Mouse (Mus musculus): Measurements from ENCODE around the gene Phf14.
"Not testable (repeated sequence)": the region's sequence is repeated elsewhere in the genome, so short reads cannot be mapped to it uniquely, and the experiment has no call there.

Gene Phf14

DNA sequence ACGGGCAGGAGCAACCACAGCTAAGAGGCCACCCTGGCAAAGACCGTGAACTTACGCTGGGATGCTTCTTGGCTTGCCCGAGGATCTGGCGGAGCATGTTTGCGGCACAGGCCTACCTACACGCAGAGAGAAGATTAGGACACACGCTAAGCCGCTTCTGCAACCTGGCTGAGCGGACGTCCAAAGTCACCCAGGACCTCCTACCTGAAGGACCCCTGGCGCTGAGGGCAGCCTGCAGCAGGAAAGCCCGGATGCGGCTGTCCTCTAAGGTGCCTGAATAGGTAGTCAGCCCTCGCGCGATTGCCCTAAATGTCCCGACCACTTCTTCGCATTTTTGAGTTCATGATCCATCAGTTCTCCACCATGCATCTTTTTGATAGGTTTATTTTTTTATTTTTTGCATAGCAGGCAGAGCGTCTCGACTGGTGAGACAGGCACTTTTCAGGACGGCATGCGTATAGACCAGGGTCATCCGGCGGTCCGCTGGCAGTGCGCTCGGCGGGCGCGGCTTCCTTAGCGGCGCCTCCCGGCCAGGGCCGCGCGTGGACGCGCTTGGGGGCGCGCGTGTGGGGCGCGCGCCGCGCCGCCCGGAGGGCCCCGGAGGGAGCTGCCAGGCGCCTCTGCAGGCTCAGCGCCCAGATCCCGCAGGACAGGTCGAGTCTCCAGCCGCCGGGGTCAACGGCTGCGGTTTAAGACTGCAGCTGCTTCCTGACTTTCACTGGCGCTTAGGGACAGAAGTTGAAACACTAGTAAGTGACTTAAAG lies at the start of gene Phf14, which contains the start of gene Ndufa4:
TSS of gene Phf14 (plus strand) at position 541 of the 764 bp plus-strand sequence.
TSS of gene Ndufa4 (minus strand) at position 229 of the 764 bp plus-strand sequence.
- DNase-seq (ENCODE audit: low spot score in 2 of 2): peak; percentile 93

DNA sequence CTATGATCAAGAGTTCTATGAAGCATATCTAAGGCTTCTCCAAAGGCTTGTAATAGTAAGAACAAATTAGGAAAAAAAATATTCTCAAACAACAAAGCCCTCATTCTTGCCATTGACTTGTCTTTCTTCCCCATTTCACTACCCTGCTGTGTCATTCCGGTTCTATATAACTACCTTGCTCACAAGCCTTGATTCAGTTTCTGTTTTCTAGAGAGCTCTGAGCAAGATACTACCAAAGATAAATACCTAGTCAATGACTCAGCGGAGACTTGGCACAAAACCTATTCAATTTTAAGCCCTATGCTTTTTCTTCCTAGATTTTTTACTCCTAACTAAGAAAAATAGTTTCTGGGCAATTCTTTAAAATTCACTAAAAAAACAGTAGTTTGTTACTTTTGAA lies 32.2 kb upstream of the Phf14 start:
- DNase-seq (ENCODE audit: low spot score in 2 of 2): not testable (repeated sequence)

DNA sequence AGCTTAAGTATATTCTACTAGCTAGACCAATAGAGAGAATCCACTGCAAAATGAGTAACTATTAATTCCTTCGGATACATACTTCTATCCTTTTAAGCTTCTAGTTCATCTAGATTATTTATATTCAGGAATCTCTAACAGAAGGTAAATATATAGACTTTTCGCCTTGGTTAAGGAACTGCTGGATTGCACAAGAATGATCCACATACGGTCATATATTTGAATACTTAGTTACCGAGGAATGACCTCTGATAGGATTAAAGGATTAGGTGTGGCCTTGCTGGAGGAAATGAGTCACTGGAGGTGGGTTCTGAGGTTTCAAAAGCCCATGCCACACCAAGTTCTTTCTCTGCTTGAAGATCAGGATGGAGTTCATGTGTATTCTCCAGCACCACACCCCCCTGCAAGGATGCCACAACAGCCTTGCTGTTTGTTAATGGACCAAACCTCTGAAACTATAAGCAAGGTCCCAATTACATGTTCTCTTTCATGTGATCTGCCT lies 6.7 kb upstream of the Phf14 start:
- DNase-seq (ENCODE audit: low spot score in 2 of 2): no peak

DNA sequence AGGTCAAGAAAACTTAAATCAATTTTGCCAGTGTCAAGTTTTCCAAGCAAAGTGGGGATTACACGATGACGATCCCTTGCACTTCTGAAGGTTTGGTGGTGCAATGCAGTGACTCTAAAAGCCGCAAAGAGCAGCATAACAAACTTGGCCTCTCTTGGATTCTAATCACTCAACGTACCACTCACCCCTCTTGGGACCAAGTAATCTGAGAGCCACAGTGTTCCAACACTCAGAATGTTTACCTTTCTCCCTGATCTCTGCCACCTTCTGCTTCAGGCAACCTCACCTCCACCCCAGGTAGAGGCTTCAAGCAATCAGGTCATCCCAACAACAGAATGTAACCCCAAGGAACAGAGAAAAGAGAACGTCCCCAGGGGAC lies 730 bp upstream of the Phf14 start:
- no peak for DNase-seq (ENCODE audit: low spot score in 2 of 2)

DNA sequence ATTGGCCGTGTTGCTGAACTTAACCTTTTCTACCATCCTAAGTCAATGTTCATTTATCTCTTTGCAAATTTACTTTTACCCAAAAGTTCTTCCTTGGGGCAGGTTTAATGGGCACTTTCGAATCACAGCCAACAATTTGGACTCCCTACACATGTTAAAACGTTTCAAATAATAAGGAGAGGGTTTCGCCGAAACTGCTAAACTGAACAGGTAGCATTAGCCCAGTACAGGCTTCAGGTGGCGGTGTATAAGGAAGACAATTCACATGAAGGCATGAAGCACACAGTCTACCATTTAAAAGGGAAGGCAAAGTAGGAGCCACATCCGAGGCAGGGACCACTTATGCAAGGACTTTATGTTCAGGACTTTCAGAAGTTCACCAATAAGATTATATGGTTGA lies 561 bp downstream of the Phf14 start:
- DNase-seq (ENCODE audit: low spot score in 2 of 2): no peak

DNA sequence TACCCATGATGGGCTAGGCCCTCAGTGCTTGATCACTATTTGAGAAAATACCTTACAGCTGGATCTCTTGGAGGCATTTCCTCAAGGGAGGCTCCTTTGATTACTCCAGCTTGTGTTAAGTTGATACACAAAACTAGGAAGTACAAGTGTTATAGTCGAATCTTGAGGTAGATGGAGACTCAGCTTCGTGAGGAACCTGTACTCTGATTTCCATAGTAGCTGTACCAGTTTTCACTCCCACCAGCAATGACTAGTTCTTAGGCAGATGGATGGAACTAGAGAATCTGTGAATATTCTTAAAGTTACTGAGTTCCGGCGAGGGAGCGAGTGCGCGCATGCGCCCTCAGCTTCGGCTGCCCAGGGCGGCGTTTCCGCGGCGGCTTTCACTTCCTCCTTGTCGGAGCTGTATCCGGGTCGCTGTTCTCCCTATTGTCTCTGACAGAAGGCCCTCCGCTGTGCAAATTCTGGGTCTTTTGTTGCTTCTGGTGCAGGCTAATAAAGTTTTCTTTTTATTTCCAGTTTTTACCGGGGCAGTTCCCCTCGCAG lies 18.0 kb downstream of the Phf14 start:
- peak; percentile 70 to 82 for DNase-seq (ENCODE audit: low spot score in 2 of 2)

DNA sequence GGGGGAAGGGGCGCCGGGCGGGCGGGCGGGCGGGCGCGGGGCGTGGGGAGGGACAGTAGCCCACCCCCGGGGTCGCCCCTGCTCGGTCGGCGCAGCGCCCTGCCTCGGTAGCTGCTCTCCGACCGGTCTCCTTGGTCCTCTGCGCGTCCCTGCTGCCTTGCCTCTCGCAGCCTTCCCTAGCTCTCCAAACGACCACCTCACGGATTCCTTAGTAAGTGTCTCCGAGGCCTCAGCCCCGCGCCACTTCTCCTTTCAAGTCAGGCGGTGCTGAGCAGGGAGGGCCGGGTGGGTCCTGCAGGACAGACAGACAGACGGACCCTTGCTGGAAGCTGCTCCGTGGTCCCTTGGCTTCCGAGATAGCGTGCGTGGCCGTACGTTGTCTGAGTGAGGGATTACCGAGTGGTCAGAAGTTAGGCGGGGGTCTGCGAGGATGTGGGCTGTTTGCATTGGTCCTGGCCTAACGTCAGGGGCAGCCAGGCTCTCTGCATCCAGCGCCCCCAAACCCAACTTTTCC lies 18.5 kb downstream of the Phf14 start:
- peak; percentile 8 to 14 for DNase-seq (ENCODE audit: low spot score in 2 of 2)

DNA sequence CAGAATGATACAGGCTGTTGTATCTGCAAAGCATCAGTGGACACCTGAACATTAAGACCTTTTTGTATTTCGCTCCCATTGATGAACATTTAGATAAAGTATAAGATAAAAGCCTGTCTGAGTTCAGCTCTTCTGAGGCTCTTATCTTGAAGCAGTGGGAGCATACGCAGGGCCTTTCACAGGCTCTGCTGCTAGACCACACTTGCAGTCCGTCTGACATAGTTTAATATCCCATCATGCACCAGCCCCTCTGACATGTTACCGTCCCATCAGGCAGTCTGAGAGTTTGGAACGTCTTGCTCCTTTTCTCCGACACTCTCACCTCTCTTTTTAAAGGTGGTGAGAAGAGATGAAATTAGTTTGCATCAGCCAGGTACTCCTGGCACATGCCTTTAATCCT lies 19.9 kb downstream of the Phf14 start:
- no peak for DNase-seq (ENCODE audit: low spot score in 2 of 2)

DNA sequence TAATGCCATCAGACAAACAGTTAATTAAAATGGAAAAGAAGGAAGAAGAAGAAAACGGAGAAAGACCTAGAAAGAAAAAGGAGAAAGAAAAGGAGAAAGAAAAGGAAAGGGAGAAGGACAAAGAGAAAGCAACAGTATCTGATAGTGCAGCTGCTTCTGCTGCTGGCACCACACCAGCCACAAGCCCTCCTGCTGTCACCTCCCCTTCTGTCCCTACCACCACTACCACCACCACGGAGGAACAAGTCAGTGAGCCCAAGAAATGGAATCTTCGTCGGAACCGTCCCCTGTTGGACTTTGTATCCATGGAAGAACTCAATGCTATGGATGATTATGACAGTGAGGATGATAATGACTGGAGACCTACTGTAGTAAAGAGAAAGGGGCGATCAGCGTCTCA lies 25.8 kb downstream of the Phf14 start:
- no peak for DNase-seq (ENCODE audit: low spot score in 2 of 2)

DNA sequence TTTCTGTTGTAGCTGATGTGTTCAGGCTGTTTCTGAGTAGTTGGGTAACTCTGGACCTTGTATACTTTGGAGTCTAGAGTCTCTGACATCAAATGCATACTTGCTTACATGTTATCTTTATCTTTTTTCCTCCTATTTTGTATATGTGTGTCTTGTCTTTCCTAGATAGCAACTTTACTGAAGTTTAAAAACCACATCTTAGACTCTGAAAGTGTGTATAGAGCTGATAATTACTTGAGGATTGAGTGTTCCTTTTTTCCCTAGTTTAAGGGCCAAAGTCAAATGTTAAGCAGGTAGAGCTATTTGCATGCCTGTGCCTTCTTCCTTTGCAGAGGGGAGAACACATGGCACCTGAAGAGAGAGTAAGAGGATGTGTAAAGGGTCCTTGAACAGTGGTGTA lies 33.3 kb downstream of the Phf14 start:
- no peak for DNase-seq (ENCODE audit: low spot score in 2 of 2)

DNA sequence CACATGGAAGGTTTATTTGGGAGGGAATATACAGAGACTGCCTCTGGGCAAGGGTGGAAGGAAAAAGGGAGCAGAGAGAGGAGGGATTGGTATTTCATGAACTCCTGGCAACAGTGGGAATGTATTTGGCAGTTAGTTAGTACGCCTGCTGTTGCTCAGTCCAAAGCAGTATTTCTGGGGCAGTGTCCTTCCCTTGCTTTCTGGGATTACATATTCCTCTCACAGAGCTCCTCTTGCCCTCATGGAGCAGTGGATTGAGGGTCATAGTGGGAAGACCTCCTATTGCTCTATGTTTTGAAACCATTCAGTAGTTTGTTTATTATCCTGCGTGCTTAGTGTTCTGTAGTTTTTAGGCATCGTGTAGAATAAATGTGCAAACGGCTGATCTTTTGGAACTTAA lies 34.5 kb downstream of the Phf14 start:
- no peak for DNase-seq (ENCODE audit: low spot score in 2 of 2)

DNA sequence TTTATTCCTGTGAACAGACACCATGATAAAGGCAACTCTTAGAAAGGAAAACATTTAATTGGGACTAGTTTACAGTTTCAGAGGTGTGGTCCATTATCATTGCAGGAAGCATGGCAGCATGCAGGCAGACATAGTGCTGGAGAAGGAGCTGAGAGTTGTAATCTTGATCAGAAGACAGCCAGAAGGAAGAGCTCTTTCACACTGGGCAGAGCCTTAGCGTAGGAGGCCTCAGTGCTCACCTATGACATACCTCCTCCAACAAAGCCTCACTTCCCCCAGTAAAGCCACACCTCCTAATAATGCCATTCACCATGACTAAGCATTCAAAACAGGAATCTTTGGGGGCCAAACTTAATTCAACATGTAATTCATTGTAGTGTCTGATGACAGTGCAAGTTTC lies 40.5 kb downstream of the Phf14 start:
- no peak for DNase-seq (ENCODE audit: low spot score in 2 of 2)

DNA sequence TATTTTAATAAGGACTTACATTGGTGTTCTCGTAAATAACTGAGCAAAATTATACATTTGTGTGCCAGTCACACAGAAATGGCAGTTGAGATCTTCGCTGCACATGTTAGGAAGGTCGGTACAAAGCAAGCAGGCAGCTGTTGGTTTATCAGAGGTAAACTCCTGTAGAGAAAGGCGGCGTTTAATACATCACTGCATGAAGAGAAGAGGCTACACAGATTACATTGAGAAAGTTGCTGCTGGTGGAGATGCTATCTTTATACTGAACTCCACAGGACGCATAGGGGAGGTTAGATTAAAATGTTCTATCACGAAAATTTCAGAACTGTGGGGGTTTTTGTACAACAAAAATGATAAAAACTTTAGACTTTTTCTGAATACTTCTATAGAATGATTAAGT lies 52.6 kb downstream of the Phf14 start:
- DNase-seq (ENCODE audit: low spot score in 2 of 2): no peak

DNA sequence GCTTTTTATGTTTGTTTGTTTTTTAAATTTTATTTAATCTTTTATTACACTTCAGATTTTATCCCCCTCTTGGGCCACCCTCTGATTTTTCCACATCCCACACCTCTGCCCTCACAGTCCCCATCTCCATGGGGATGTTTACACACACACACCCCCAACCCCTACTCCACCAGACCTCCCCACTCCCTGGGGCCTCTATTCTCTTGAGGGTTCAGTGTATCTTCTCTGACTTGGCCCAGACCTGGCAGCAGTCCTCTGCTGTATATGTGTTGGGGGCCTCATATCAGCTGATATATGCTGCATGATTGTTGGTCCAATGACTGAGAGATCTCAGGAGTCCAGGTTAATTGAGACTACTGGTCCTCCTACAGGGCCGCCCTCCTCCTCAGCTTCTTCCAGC lies 86.2 kb downstream of the Phf14 start:
- no peak for DNase-seq (ENCODE audit: low spot score in 2 of 2)

DNA sequence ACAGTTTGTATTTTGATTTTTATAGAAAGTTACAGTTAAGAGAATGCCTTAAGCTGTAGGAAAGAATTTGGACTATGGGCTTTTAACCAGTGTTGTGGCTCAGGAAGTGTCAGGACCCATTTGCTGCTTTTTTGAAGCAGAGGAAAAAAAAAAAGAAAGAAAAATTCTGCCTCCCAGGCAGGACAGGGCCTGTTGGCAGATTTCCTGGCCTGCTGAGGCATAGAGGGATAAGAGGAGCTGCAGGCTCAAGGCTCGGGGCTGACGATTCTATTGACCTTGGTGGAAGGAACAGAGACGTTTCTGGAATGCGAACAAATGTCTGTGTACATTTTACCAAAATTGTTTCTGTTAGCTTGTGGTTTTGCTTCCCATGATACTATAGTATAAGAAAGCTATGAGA lies 91.0 kb downstream of the Phf14 start:
- DNase-seq (ENCODE audit: low spot score in 2 of 2): no peak

DNA sequence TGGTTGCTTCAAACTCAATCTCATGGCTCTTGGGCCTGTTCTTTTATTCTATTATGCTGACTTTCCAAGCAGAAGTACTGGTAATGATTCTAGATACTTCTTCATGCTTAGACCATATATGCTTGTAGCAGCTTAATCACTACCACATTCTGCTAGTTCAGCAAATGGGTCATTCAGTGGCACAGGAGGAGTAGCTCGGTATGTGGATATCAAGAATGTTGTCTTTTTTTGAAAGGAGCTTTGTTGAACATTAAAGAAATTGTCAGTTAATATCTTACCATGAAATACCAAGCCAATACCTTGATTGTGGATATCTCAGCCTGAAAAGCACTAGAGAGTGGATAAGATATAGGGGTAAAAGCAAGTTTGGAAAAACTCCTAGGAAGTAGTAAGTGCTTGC lies 91.9 kb downstream of the Phf14 start:
- DNase-seq (ENCODE audit: low spot score in 2 of 2): no peak

DNA sequence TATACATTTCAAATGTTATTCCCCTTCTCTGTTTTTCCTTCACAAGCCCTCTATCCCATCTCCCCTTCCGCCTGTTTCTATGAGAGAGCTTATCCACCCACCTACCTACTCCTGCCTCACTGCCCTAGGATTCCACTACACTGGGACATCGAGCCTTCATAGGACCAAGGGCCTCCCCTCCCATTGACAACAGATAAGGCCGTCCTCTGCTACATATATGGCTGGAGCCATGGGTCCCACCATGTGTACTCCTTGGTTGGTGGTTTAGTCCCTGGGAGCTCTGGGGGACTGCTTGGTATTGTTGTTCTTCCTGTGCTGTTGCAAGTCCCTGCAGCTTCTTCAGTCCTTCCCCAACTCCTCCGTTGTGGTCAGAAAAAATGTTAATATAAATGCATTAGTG lies 97.8 kb downstream of the Phf14 start:
- DNase-seq (ENCODE audit: low spot score in 2 of 2): no peak

DNA sequence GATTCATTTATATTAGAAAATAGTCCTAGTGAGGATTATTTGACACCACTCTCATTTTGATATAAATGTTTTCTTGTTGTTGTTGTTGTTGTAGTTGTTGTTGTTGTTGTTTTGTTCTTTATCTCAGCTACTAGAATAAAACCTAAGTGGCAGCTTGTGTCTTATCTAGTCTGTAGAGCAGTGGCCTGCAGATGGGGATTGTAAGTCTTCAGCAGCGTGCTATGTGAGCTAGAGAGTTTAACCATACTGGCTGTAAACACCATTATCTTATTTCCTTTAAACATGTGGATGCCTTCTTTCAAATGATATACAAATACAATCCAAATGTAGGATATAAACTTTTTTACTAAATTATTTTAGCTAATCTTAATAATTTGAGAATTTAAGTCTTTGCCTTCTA lies 98.4 kb downstream of the Phf14 start:
- DNase-seq (ENCODE audit: low spot score in 2 of 2): no peak

DNA sequence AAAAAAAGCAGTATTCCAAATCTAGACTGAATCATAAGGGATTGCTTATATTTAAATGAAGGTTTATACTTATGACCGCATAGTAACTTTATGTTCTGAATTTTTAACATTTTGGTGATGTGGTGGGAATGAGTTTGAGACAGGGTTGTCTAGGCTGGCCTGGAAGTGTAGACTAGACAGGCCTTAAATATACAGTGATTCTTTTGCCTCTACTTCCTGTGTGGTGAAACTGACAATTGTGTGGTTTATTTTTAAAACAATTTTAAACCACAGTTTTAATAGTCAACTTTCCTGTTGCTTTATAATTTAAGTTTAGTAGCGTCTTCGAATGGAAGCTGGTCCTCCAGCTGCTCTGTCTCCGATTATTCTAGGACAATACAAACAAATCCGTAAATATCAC lies 104.5 kb downstream of the Phf14 start:
- no peak for DNase-seq (ENCODE audit: low spot score in 2 of 2)

DNA sequence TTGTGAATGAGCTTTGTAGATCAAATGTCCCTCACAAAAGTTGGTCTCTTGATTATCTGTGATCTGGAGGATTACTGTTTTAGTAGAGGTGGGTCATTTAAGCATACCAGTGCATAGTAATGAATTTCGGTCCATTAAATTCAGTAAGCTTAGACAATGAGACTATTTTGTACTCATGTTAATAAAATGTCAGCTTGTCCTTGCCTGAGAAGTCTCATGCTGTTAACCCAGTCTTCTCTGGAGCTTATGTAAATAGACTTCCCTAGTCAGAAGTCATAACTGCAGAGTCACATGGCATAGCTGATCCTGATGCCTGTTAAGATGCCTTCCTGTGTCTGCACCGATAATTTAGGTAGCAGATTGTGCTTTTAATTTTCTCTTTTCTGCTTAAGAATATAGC lies 106.4 kb downstream of the Phf14 start:
- DNase-seq (ENCODE audit: low spot score in 2 of 2): no peak

DNA sequence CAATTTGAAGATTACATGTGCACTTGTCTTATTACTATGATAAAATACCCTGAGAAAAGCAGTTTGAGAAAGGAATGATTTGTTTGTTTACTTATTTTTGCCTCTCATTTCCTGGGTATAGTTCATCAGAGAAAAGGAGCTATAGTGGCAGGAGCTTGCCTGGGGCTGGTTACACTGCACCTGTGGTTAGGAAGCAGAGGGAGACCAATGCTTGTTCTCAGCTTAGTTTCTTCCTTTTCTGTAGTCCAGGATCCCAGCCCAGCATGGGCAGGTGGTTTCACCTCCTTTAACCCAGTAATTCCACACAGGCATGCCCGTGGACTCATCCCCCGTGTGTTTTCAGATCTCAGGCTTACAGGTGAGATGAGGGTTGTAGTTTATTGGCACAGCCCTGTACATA lies 107.1 kb downstream of the Phf14 start:
- DNase-seq (ENCODE audit: low spot score in 2 of 2): no peak

DNA sequence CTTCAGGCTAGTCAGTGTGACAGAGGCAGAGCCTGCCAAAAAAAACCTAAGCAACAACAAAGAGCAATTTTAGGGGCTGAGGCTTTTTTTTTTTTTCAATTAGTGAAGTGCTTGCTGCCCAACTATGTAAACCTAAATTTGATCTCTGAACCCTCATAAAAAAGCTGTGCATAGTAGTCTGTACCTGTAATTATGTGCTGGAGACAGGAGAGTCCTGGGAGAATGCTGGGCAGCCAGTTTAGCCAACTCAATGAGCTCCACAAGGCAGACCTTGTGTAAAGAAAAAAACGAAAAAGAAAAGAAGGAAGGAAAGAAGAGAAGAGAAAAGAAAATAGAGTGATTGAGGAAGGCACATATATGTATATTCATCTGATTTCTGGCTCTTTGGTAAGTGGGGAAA lies 112.1 kb downstream of the Phf14 start:
- no peak for DNase-seq (ENCODE audit: low spot score in 2 of 2)

DNA sequence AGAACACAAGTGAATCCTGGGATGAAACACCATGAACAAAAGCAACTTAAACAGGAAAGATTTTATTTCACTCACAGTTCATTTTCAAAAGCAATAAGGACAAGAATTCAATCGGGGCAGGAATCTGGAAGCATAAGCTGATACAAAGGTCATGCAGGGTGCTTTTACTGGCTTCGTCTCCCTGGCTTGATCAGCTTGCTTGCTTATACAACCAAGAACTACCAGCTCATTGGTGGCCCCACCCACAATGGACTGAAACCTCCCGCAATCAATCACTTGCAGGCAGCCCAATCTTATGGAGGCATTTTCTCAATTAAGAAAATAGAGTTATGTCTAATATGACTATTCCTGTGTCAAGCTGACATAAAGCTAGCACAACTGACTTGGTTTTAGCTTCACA lies 112.5 kb downstream of the Phf14 start:
- no peak for DNase-seq (ENCODE audit: low spot score in 2 of 2)

Data from frontal cortex, postnatal 25 days (tissue).